Mouse (Mus musculus): ENCODE results near the gene Nup107. TPM values are rescaled to one million over a fixed set of nuclear protein-coding genes. Genes with fewer than 3 reads are reported as not detected.
A peak's percentile ranks its signal among the peaks of the same experiment; 100 is the strongest.
"Not testable (repeated sequence)": the region's sequence is repeated elsewhere in the genome, so short reads cannot be mapped to it uniquely, and the experiment has no call there.

Nup107 gene
- total RNA-seq, 2 experiments from 2014 or later, result 15.0 to 15.4 TPM

DNA sequence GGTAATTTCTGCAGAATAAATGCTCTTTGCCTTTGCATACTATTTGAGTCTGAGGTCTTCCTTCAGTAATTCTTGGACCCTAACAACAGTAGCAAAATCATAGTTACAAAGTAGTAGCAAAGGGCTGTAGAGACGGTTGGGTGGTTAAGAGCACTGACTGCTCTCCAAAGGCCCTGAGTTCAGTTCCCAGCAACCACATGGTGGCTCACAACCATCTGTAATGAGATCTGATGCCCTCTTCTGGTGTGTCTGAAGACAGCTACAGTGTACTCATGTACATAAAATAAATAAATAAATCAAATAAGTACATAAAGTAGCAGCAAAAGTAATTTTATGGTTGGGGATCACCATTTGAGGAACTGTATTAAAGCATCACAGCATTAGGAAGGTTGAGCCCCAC, 76.9 kb downstream of the Nup107 start:
- not testable (repeated sequence) for DNase-seq

DNA sequence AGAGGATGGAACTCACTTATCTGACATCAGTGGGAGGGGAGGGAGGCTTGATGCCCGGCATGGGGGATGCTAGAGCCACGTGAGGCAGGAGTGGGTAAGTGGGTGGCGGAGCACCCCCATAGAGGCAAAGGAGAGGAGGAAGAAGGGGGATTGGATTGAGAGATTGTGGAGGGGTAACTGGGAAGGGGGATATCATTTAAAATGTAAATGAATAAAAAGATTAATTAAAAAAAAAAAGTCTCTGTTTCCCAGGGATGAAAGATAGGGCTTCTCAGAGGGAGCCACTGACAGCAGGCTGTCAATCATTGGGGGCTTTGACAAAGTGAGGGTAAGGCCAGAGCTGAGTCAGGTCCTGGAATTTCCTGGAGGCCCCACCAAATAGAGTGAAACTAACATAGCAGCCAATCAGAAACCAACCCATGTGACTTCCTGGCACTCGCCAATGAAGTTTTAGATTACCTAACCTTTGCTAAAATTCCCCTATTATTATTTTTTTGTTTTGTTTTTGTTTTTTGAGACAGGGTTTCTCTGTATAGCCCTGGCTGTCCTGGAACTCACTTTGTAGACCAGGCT, 77.5 kb downstream of the Nup107 start:
- DNase-seq, result no peak

DNA sequence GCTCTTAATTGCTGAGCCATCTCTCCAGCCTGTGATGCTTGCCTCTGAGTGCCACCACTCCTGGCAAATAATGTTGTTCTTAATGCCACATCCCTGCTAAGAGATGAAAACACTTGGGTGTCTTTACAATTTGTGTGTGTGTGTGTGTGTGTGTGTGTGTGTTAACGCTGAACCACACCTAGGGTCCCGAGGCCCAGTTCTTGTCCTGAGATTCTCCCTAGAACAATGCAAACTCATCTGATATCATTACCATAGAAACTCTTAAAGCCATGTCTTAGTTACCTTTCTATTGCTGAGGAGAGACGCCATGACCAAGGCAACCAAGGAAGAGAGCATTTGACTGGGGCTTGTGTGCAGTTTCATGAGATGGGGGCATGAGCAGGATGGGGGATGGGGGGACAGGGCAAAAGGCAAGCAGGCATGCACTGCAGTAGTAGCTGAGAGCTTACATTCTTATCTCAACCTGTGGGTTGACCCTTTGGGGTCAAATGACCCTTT, 78.4 kb downstream of the Nup107 start:
- no peak for DNase-seq

DNA sequence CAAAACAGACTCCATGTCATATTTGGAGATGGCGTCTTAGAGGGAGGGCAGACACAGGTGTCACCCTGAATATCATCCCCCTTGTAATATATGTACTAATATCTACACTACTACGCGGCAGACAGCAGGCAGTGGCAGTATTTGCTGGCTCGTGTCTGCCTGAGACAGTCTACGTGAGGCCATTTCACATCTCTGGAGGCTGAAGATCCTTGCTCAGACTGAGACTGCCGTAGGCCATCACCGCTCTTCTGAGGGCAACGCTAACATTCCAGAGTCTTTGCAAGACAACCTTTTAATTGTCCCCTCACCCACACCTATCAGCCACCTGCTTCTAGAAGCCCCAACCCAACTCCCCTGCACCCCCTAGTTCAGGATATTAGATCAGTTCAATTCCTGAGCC, 79.0 kb downstream of the Nup107 start:
- no peak for DNase-seq

DNA sequence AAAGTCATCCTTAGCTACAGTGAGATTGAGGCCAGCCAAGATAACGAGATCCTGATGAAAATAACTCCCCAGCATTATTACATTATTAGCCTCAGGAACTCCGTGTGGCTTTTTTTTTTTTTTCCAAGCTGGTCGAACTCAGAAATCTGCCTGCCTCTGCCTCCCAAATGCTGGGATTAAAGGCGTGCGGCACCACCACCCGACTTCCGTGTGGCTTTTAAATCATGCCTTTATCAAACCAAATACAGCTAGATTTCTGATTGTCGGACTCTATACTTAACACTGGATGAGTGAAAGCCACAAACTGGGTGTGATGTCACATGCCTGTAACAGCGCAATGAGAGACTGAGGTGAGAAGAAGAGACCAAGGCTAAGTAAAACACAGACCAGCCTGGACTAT, 79.6 kb downstream of the Nup107 start:
- DNase-seq, result no peak

DNA sequence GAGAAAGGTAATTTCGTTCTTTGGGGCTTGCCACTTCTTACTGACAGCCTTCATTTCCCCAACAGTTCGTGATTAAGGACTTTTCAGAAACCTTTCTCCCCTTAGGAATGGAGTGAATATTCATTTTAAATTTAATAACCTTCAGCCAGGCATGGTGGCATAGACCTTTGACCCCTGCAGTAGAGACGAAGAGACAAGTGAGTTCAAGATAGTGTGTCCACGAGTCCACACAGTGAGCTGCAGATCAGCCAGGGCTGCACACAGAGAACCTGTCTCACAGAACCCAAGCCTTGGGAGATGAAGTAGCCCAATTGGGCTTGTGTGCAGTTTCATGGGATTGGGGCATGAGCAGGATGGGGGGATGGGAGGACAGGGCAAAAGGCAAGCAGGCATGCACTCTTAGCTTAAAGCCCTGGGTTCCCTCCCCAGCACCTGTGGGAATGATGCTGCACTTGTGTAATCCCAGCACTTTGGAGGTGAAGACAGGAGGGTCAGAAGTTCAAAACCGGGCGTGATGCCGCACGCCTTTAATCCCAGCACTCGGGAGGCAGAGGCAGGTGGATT, 80.2 kb downstream of the Nup107 start:
- DNase-seq, result no peak

DNA sequence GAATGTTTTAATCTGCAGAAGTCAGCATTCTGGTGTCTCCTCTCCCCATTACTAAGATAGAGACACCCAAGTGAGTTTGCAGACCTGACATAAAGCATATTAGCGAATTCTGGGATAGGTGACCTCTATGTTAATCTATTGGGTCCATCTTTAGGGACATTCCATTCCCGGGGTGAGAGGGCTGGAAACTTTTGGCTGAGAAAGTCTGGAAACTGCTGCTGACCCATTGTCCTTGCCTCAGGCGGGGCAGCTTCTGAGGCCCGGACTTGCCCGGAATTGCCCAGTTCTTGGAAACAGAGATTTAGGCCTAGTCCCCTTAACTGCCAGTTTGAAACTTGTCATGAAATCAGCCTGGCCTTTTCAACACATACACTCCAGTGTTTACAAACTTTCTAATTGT, 81.1 kb downstream of the Nup107 start:
- no peak for DNase-seq

DNA sequence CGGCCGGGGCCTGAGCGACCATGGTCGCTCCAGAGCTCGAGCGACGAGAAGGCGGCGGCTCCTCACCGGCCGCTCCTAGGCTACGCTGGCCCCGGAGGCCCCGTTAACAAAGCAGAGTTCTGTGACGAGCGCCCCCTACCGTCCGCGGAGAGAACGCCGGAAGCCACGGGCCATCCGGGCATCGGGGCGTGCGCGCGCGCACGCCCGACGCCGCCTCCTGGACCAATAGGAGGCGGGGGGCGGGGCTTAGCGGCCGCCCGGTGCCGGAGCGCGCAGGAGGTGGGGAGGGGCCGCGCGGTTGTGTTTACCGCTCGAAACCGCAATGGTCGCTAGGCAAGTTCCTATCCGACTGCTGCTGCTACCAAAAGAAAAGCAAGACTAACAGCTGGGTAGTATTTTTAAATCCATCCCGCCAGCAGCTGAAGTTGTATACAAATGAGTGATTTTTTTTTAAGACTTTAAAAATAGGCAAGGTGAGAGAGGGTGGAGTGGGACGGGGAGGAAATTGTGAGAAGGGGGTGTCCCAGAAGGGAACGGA, 81.8 kb downstream of the Nup107 start, which contains the start of gene Mdm2:
Gene Mdm2 (minus strand): TSS at position 155 of the 538 bp plus-strand sequence.
- DNase-seq, result peak; percentile 96 to 98

DNA sequence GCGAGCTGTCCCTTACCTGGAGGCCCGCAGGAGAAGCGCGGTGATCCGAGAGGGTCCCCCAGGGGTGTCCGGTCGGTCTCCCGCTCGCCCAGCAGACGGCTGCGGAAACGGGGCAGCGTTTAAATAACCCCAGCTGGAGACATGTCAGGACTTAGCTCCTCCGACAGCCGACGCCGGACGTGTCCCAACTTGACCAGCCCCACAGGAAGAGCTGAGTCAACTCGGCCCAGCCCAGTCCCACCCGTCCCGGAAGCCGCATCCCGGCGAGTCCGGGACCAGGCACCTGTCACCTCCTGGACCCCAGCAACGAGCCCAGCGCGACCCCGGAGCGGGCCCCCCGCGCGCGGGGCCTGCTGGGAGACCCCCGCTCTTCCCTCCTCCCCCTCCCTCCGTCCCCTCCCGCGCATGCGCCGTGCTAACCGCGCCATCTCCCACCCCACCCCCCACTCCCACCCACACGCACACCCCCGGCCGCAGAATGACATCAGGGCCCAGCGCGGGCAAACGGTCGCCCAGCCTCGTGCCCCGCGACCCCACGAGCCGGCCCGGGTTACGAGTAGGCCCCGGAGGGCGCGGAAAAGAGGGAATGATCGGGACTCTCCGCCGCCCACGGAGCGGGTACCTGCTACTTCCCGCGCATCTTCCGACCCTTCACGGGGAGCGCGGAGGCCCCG, 82.4 kb downstream of the Nup107 start:
- DNase-seq, result peak; percentile 84 to 87

DNA sequence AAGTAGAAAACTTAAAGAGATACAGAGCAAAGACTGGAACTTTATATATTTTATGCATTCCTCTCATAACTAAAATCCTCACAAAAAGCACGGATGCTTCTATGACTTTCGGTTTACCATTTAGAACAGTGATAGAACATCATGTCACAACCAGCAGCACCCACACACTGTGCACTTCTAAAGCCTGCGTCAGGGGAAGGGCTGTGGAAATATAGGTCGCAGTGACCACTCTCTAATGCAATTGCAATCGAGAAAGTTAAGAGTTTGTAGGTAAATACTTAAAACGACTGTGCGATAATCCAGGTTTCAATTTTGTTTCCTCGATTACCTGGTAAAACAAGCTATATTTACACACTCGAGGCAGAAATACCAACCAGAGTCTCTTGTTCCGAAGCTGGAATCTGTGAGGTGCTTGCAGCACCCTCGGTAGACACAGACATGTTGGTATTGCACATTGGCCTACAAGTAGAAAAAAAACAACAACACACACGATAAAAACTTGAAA, 83.1 kb downstream of the Nup107 start:
- no peak for DNase-seq

DNA sequence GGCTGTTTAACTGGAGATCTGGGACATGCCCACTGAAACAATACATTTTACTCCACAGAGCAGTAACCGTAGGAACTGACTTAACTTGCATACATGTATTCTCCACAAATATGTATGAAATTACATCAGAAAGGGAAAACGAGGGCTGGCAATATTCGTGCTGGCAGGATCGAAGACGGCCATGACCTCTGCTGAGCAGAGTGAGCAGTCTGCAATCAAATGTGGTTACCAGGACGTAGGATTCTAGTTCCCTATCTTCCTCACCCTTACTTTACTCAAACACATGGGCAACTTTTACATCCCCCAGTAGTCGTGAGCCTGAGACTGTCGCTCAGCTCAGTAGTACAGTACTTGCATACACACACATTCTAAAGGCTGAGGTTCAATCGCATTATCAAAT, 83.6 kb downstream of the Nup107 start:
- DNase-seq, result peak in 1 of 2 experiments; percentile 32

DNA sequence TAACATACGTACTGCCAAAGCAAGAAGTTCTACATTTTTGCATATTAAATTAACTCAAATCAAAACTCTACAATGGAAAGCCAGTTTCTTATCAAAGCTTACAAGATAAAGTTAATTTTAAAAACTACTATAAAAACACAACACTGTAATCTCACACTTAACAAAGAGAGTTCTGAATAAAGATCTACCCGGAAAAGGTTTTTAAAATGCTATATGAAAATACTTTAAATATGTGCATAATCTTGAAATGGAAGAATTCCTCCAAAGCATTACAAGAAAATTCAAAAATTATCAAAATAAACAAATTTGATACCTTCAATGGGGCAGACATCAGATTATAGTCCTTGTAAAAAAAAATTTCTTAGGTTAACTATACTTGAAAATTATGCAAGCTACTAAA, 84.1 kb downstream of the Nup107 start:
- no peak for DNase-seq

DNA sequence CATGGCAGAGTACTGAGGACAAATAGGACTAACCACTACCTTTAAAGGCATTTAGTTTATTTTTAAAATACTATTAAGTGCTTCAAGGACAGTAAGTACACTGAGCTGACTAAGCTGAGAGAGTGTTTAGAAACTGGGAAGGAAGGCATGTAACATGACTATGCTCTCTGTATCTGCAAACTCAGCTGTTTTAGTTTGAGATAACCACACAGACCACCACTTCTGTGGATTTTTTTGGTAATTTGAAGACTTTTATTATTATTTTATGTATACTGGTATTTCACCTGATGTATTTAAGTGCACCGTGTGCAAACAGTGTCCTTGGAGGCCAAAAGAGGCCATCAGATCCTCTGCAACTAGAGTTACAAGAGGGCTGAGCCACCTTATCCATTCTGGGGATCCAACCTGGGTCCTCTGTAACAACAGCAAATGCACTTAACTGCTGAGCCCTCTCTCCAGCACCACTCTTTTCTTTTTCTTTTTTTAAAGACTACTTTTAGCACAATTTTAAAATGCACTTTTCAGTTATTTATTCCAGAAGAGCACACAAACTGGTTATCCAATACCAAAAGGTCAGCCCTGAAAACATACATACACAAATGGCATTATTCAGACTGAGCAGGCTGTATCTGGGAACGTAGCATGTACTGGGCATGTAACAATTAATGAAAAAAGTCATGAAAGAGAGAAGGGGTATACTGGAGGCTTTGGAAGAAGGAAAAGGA, 85.2 kb downstream of the Nup107 start:
- no peak for DNase-seq

DNA sequence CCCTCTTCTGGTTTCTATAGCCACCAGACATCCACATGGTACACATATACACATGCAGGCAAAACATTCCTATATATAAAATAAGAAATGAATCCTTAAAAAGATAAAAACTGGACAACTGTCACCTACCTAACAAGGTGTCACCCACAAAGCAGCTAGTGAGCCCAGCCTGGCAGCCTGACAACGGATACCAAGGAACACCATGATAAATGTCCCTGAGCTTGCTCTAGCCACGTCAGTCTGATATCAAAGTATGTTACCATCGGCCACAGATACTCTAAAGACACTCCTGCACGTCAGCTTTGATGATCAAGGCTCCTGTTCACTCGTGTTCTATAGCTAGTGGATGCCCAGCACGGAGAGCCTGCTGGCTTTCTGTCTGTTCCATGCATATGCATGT, 86.1 kb downstream of the Nup107 start:
- DNase-seq, result peak; percentile 46 to 51

DNA sequence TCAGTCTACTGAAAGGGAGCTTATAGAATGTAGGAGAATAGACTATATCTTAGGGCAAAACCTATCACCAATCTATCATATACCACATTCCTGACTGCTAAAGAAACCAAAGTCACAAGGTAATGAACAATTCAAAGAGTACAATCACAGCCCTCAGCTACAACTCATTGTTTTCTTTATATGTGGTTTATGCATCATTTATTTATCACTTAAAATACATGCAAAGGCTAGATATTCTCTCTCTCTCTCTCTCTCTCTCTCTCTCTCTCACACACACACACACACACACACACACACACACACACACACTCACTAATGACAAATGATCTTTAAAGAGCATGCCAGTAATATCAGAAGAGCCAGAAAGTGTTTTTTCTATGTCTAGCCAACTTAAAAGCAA, 86.7 kb downstream of the Nup107 start:
- DNase-seq, result no peak

DNA sequence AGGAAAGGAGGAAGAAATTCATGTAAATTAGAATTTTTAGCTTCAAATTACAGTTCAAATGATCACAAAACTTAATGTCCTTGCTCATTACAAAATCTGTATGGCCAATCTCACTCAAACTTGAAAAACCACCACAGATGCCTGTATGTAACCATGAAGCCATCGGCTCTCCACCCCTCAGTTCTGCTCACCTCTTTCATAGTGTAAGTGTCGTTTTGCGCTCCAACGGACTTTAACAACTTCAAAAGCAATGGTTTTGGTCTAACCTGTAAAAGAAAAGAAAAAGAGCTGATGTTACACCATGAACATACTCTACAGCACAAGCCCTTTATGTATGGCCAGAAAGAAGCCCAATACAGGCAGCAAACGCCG, 87.6 kb downstream of the Nup107 start:
- no peak for DNase-seq

DNA sequence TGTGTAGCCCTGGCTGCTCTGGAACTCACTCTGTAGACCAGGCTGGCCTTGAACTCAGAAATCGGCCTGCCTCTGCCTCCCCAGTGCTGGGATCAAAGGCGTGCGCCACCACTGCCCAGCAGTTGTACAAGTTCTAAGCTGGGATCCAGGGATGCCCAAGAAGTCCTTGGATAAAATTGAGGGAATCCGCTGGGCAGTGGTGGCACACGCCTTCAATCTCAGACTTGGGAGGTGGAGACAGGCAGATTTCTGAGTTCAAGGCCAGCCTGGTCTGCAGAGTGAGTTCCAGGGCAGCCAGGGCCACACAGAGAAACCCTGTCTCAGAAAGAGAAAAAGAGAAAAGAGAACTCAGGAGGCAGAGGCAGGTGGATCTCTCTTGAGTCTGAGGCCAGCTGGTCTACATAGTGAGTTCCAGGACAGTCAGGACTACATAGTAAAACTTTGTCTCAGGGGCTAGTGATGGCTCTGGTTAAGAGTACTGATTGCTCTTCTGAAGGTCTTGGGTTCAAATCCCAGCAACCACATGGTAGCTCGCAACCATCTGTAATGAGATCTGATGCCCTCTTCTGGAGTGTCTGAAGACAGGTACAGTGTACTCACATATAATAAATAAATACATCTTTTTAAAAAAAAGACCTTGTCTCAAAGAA, 88.1 kb downstream of the Nup107 start:
- DNase-seq, result not testable (repeated sequence)

DNA sequence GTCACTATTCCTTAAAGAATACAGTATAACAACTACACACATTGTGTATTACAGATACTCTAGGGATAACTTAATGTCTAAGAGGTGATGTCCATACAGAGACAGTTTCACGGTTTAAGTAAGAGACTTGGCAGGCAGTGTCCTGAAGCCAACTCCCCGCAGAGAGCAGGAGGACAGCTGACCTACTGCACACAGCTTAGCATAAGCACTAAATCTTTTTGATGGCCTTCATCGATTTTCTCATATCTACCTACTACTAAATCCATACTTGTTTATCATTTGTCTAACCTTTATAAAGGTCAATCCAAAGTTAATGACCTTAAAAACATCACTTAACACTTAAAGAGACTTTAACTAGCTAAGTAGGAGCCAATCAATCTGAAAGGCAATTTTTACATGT, 89.0 kb downstream of the Nup107 start:
- no peak for DNase-seq

DNA sequence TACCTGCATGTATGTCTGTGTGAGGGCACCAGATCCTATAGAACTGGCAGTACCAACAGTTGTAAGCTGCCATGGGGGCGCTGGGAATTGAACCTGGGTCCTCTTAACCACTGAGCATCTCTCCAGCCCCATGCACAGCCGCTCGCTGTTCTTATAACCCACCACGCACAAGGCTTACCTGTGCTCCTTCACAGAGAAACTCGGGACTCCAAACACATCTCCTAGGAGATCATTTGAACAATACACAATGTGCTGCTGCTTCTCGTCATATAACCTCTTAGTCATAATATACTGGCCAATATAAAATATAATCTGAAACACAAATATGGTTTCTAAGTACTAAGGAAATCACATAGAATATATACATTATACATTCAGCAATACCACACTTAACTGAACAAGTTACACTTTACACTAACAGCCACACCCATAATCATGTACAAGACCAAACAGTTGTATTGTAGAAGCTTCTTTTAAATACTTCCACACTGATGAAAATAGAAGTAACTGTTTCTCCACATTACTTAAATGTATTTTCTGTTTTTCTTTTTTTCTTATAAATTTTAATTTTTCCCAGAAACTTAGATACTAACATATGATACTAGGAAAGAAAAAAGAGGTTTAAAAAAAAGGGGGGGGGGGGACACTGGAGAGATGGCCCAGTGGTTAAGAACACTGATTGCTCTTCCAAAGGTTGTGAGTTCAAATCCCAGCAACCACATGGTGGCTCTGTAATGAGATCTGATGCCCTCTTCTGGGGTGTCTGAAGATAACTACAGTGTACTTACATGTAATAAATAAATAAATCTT, 90.3 kb downstream of the Nup107 start:
- DNase-seq, result no peak

DNA sequence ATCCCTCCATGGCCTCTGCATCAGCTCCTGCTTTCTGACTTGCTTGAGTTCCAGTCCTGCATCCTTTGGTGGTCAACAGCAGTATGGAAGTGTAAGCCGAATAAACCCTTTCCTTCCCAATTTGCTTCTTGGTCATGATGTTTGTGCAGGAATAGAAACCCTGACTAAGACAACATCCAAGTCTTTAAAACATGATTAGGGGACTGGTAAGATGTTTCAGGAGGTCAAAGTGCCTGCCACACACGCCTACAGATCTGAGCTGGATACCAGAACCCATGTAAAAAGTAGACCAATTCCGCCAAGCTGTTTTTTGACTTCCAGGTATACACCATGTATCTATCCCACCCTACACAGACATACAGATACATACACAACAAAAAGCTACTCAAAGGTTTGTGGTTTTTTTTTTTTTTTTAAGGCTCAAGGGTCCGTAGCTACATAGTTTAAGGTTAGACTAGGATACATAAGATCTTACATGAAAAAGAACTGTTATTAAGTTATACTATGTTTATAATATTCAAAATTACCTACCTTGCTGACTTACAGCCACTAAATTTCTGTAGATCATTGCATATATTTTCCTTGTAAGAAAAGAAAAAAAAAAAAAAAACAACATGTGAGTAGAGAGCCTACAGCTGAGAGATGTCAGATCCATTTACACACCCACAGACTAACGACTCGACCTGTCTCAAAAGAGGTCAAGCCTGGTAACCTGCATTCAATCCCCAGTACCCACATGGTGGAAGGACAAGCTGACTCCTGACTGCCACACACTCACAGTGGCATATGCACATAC, 91.3 kb downstream of the Nup107 start:
- DNase-seq, result no peak

All from adrenal gland, postnatal 36 days (tissue).